Mouse (Mus musculus) erythroblast, embryonic 14.5 days (primary cell): ENCODE measurements around the gene Tmem100.

ENCODE experiments used
- GATA1 ChIP-seq: IDR thresholded peaks from 2 replicates; pipeline ENCODE4 v1.6.1; 2012; ENCODE audit warnings: low read length, inconsistent platforms, mixed read lengths
- TAL1 ChIP-seq: IDR thresholded peaks from 3 replicates; pipeline ENCODE4 v1.6.1; 2012; ENCODE audit warnings: low read length, inconsistent platforms, mixed read lengths

- TF ChIP-seq GATA1 (no peak), TAL1 (no peak)
Observed at GRCm38 (mm10) chr11:89984436-89984835, 45.7 kb upstream of the Tmem100 start.
